Mouse (Mus musculus) neural tube, embryonic 14.5 days (tissue): ENCODE measurements at regions not wholly inside any gene's neighbourhood (a gene's known extent, or its start where the extent isn't known, plus 50 kb on each side); places are given as distances from the start of the nearest gene placed in this dataset.

Experiments used
- ATAC-seq: fragments of 200-750 bp; cut with Nextera tagmentation; 2 replicates; pipeline ENCODE4 v1.8.0; 2017; ENCODE audit warnings: low read depth, mild to moderate bottlenecking, moderate TSS enrichment, moderate library complexity
- H3K27ac ChIP-seq: fragments of 300-500 bp; sonication (generic); 2 replicates; pipeline ENCODE4 v1.5.1; 2014; ENCODE audit warnings: low read depth, mild to moderate bottlenecking, control low read depth, low read length, moderate library complexity, mixed read lengths
- H3K27me3 ChIP-seq: fragments of 300-500 bp; sonication (generic); 2 replicates; pipeline ENCODE4 v1.6.1; 2014; ENCODE audit warnings: low read length; ENCODE audit not compliant: control insufficient read depth, insufficient read depth
- H3K36me3 ChIP-seq: fragments of 300-500 bp; sonication (generic); 2 replicates; pipeline ENCODE4 v1.6.1; 2014; ENCODE audit warnings: low read length, mixed read lengths; ENCODE audit not compliant: control insufficient read depth, insufficient read depth
- H3K4me1 ChIP-seq: fragments of 300-500 bp; sonication (generic); 2 replicates; pipeline ENCODE4 v1.6.1; 2014; ENCODE audit warnings: low read length; ENCODE audit not compliant: control insufficient read depth, insufficient read depth
- H3K4me2 ChIP-seq: fragments of 300-500 bp; sonication (generic); 2 replicates; pipeline ENCODE4 v1.6.1; 2014; ENCODE audit warnings: mild to moderate bottlenecking, low read depth, low read length, control low read depth
- H3K4me3 ChIP-seq: fragments of 300-500 bp; sonication (generic); 2 replicates; pipeline ENCODE4 v1.5.1; 2014; ENCODE audit warnings: low read depth, low read length, control low read depth, mixed read lengths
- H3K9ac ChIP-seq: fragments of 300-500 bp; sonication (generic); replicated peaks from 2 replicates; pipeline ENCODE4 v1.6.1; 2014; ENCODE audit warnings: low read depth, mild to moderate bottlenecking, control low read depth, low read length, mixed read lengths
- H3K9me3 ChIP-seq: fragments of 300-500 bp; sonication (generic); 2 replicates; pipeline ENCODE4 v1.6.1; 2016; ENCODE audit warnings: low read length; ENCODE audit not compliant: control insufficient read depth
- WGBS: fragments of 180-500 bp; shearing (Covaris S2); extraction: QIAGEN DNeasy Blood & Tissue Kit; methylation state at CpG from one replicate; pipeline ENCODE4 v1.1.7; 2014; 5-methylcytosine and 5-hydroxymethylcytosine counted together

DNA sequence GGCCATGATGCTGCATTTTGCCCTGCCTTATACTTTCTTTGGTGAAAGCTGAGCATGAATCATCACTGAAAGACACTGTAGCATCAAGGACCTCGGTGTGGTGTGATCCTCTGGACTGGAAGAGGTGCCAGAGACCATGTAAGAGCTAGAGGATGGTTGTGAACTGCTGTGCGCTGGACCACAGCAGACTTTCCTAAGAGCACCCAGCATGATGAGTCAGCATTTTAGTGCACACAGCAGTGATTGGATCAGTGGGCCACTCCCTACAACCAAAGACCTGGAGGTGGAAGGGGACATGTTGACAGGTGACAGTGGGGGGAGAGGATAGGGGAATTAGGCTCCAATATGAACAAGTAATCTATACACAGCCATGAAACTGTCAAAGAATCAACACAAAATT is 49.8 kb upstream of the Atxn1 start:
- Histone ChIP-seq H3K27ac (no peak overlapping the region), H3K9me3 (no peaks in the 10 kb centered on the region), H3K4me1 (no peaks in the 10 kb centered on the region), H3K4me3 (no peak overlapping the region), H3K9ac (no peak overlapping the region), H3K4me2 (no peak overlapping the region), H3K27me3 (no peaks in the 10 kb centered on the region), H3K36me3 (no peaks in the 10 kb centered on the region)
- no peak for ATAC-seq
- WGBS: 90% methylated on average over 2 of the region's 2 CpGs
